Mouse (Mus musculus): ENCODE measurements around the gene Pias3.

DNA sequence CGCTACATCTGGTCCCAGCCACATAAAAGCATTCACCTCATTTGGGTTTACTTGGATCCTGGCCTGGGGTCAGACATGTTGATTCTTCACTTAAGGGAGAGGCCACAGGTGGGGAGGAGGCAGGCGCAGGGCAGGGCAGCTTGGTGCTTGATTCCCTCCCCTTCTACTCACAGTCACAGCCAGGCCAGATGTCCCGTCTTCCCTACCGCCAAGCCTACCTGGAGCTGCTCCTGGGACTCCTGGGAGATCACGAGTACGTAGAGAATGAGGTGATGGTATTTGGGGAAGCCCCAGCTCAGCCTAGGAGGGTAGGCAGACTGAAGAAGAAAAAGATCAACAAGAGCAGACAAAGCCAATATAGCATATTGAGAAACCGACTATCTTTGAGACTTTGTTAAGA lies 10.8 kb downstream of the Pias3 start:
- TF ChIP-seq POLR2A (IDR thresholded peaks at IDR 0.05; ENCODE audit: extremely low read depth, insufficient read depth, low read length) = no peak
- TF ChIP-seq CTCF (IDR thresholded peaks at IDR 0.05; ENCODE audit: low read depth, low read length) = no peak

All from liver, adult 2 months (tissue).